Mouse (Mus musculus) forebrain, embryonic 15.5 days (tissue): ENCODE measurements around the gene Tmem198b. TPM values are rescaled to one million over a fixed set of nuclear protein-coding genes. Genes with fewer than 3 reads are reported as not detected.
"Not testable (repeated sequence)": the region's sequence is repeated elsewhere in the genome, so short reads cannot be mapped to it uniquely, and the experiment has no call there.

Experiments
- ATAC-seq: fragments of 200-750 bp; cut with Nextera tagmentation; replicated peaks from 2 replicates; pipeline ENCODE4 v1.8.0; 2017; ENCODE audit warnings: mild to moderate bottlenecking, moderate TSS enrichment, moderate library complexity
- H3K27ac ChIP-seq: fragments of 300-500 bp; sonication (generic); replicated peaks from 2 replicates; pipeline ENCODE4 v1.5.1; 2015; ENCODE audit warnings: mild to moderate bottlenecking, inconsistent platforms
- H3K27me3 ChIP-seq: fragments of 300-500 bp; sonication (generic); 2 replicates; pipeline ENCODE4 v1.6.1; 2015; ENCODE audit warnings: inconsistent platforms
- H3K36me3 ChIP-seq: fragments of 300-500 bp; sonication (generic); 2 replicates; pipeline ENCODE4 v1.6.1; 2015; ENCODE audit warnings: mild to moderate bottlenecking, inconsistent platforms
- H3K4me1 ChIP-seq: fragments of 300-500 bp; sonication (generic); 2 replicates; pipeline ENCODE4 v1.6.1; 2015; ENCODE audit warnings: inconsistent platforms
- H3K4me2 ChIP-seq: fragments of 300-500 bp; sonication (generic); replicated peaks from 2 replicates; pipeline ENCODE4 v1.6.1; 2015; ENCODE audit warnings: mild to moderate bottlenecking, inconsistent platforms
- H3K4me3 ChIP-seq: fragments of 300-500 bp; sonication (generic); 2 replicates; pipeline ENCODE4 v1.5.1; 2015; ENCODE audit warnings: mild to moderate bottlenecking, inconsistent platforms
- H3K9ac ChIP-seq: fragments of 300-500 bp; sonication (generic); replicated peaks from 2 replicates; pipeline ENCODE4 v1.6.1; 2015; ENCODE audit warnings: mild to moderate bottlenecking, inconsistent platforms
- H3K9me3 ChIP-seq: fragments of 300-500 bp; sonication (generic); 2 replicates; pipeline ENCODE4 v1.6.1; 2016; ENCODE audit warnings: inconsistent platforms
- WGBS: fragments of 180-500 bp; shearing (Covaris S2); methylation state at CpG from one replicate; pipeline ENCODE4 v1.1.7; 2015; ENCODE audit warnings: mixed read lengths; 5-methylcytosine and 5-hydroxymethylcytosine counted together
- polyA plus RNA-seq: library from polyadenylated mRNA; unstranded; fragments of >200 nt; fragmentation: Nextera tagmentation; extraction: Ambion mirVana; gene quantifications from 2 replicates; pipeline ENCODE4 v1.2.1, GENCODE M21; 2015

The Tmem198b gene
- 12.6 and 13.6 TPM in 2 replicates for polyA plus RNA-seq

GRCm38 (mm10) chr10:128804271-128805091 lies at the start of gene Tmem198b:
Gene Tmem198b, minus strand, starts transcription at chr10:128804370.
- H3K4me2 ChIP-seq, result peak within 1 kb of the TSS; percentile 75
- peak within 1 kb of the TSS; percentile 99 for H3K27ac ChIP-seq
- H3K9me3 ChIP-seq, result no peaks in the 10 kb centered on the region
- peak within 1 kb of the TSS; percentile 57 for H3K4me3 ChIP-seq
- under 1% methylated on average over 26 of the region's 28 CpGs for WGBS
- peaks cover 50% of the 10 kb centered on the region for H3K4me1 ChIP-seq
- H3K36me3 ChIP-seq, result peaks cover 7% of the 10 kb centered on the region; the same call in 1 of the 2 replicates
- ATAC-seq, result peak; percentile 73
- peak within 1 kb of the TSS; percentile 80 for H3K9ac ChIP-seq
- H3K27me3 ChIP-seq, result no peaks in the 10 kb centered on the region

- Histone ChIP-seq H3K9me3 (no peaks in the 10 kb centered on the region), H3K4me3 (no peak overlapping the region), H3K4me1 (no peaks in the 10 kb centered on the region), H3K27me3 (no peaks in the 10 kb centered on the region), H3K27ac (no peak overlapping the region), H3K9ac (no peak overlapping the region), H3K36me3 (peaks cover 48% of the 10 kb centered on the region), H3K4me2 (no peak overlapping the region)
- 76% methylated on average over 3 of the region's 3 CpGs for WGBS
- no peak for ATAC-seq
These were observed 46.2 kb upstream of the Tmem198b start for GRCm38 (mm10) chr10:128850339-128850738.

GRCm38 (mm10) chr10:128848426-128848825 lies 44.3 kb upstream of the Tmem198b start:
- H3K4me3 ChIP-seq, result no peak overlapping the region
- H3K27me3 ChIP-seq, result no peaks in the 10 kb centered on the region
- H3K9me3 ChIP-seq, result no peaks in the 10 kb centered on the region
- peaks cover 50% of the 10 kb centered on the region for H3K36me3 ChIP-seq
- 79% methylated on average over 2 of the region's 2 CpGs for WGBS
- no peaks in the 10 kb centered on the region for H3K4me1 ChIP-seq
- H3K9ac ChIP-seq, result no peak overlapping the region
- H3K4me2 ChIP-seq, result no peak overlapping the region
- no peak overlapping the region for H3K27ac ChIP-seq
- ATAC-seq, result no peak

GRCm38 (mm10) chr10:128846664-128847063 lies 42.5 kb upstream of the Tmem198b start:
- H3K9me3 ChIP-seq, result no peaks in the 10 kb centered on the region
- no peaks in the 10 kb centered on the region for H3K27me3 ChIP-seq
- no peak overlapping the region for H3K9ac ChIP-seq
- H3K4me1 ChIP-seq, result no peaks in the 10 kb centered on the region
- peaks cover 60% of the 10 kb centered on the region for H3K36me3 ChIP-seq
- H3K27ac ChIP-seq, result no peak overlapping the region
- no peak for ATAC-seq
- no peak overlapping the region for H3K4me2 ChIP-seq
- H3K4me3 ChIP-seq, result no peak overlapping the region
- WGBS, result 98% methylated on average over 4 of the region's 4 CpGs

- H3K4me1 ChIP-seq, result no peaks in the 10 kb centered on the region
- no peak for ATAC-seq
- H3K4me3 ChIP-seq, result no peak overlapping the region
- H3K27me3 ChIP-seq, result no peaks in the 10 kb centered on the region
- no peaks in the 10 kb centered on the region for H3K9me3 ChIP-seq
- H3K9ac ChIP-seq, result no peak overlapping the region
- 35% methylated on average over 2 of the region's 2 CpGs for WGBS
- H3K36me3 ChIP-seq, result peaks cover 65% of the 10 kb centered on the region
- no peak overlapping the region for H3K27ac ChIP-seq
- no peak overlapping the region for H3K4me2 ChIP-seq
These were observed 41.3 kb upstream of the Tmem198b start for GRCm38 (mm10) chr10:128845516-128845915.

- Histone ChIP-seq H3K27ac (no peak overlapping the region), H3K4me2 (no peak overlapping the region), H3K4me3 (no peak overlapping the region), H3K27me3 (no peaks in the 10 kb centered on the region), H3K9me3 (no peaks in the 10 kb centered on the region), H3K4me1 (no peaks in the 10 kb centered on the region), H3K9ac (no peak overlapping the region), H3K36me3 (peaks cover 63% of the 10 kb centered on the region)
- no peak for ATAC-seq
- 95% methylated on average over 5 of the region's 5 CpGs for WGBS
These were observed 39.1 kb upstream of the Tmem198b start for GRCm38 (mm10) chr10:128843260-128843659.

- H3K27ac ChIP-seq, result no peak overlapping the region
- peaks cover 68% of the 10 kb centered on the region for H3K36me3 ChIP-seq
- H3K9me3 ChIP-seq, result no peaks in the 10 kb centered on the region
- no peaks in the 10 kb centered on the region for H3K27me3 ChIP-seq
- H3K4me2 ChIP-seq, result no peak overlapping the region
- no peak for ATAC-seq
- no peaks in the 10 kb centered on the region for H3K4me1 ChIP-seq
- no peak overlapping the region for H3K4me3 ChIP-seq
- H3K9ac ChIP-seq, result no peak overlapping the region
These were observed 36.4 kb upstream of the Tmem198b start for GRCm38 (mm10) chr10:128840612-128841011.

- Histone ChIP-seq H3K4me3 (no peak overlapping the region), H3K36me3 (peaks cover 63% of the 10 kb centered on the region), H3K4me1 (no peaks in the 10 kb centered on the region), H3K9ac (no peak overlapping the region), H3K27ac (no peak overlapping the region), H3K27me3 (no peaks in the 10 kb centered on the region), H3K4me2 (no peak overlapping the region), H3K9me3 (no peaks in the 10 kb centered on the region)
- ATAC-seq, result no peak
These were observed 35.3 kb upstream of the Tmem198b start for GRCm38 (mm10) chr10:128839434-128839833.

GRCm38 (mm10) chr10:128837400-128837799 lies 33.2 kb upstream of the Tmem198b start:
- Histone ChIP-seq H3K4me3 (no peak overlapping the region), H3K9ac (no peak overlapping the region), H3K27ac (no peak overlapping the region), H3K9me3 (no peaks in the 10 kb centered on the region), H3K36me3 (peaks cover 62% of the 10 kb centered on the region), H3K4me2 (no peak overlapping the region), H3K27me3 (no peaks in the 10 kb centered on the region), H3K4me1 (no peaks in the 10 kb centered on the region)
- no peak for ATAC-seq

GRCm38 (mm10) chr10:128823821-128824220 lies 19.7 kb upstream of the Tmem198b start:
- Histone ChIP-seq H3K27me3 (no peaks in the 10 kb centered on the region), H3K9ac (no peak overlapping the region), H3K4me1 (peaks cover 27% of the 10 kb centered on the region), H3K36me3 (peaks cover 30% of the 10 kb centered on the region), H3K4me2 (no peak overlapping the region), H3K4me3 (no peak overlapping the region), H3K9me3 (no peaks in the 10 kb centered on the region), H3K27ac (no peak overlapping the region)
- 97% methylated on average over 9 of the region's 9 CpGs for WGBS
- ATAC-seq, result no peak

GRCm38 (mm10) chr10:128823087-128823486 lies 18.9 kb upstream of the Tmem198b start:
- H3K4me1 ChIP-seq, result peaks cover 27% of the 10 kb centered on the region
- H3K9ac ChIP-seq, ATAC-seq, H3K27ac ChIP-seq, H3K27me3 ChIP-seq, H3K9me3 ChIP-seq: not testable (repeated sequence)
- peak overlapping the region; percentile 58 for H3K4me2 ChIP-seq
- peak overlapping the region; percentile 74; the same call in 1 of the 2 replicates for H3K4me3 ChIP-seq
- 77% methylated on average over 4 of the region's 4 CpGs for WGBS
- H3K36me3 ChIP-seq, result peaks cover 36% of the 10 kb centered on the region

GRCm38 (mm10) chr10:128822135-128822534 lies 18.0 kb upstream of the Tmem198b start:
- H3K9ac ChIP-seq, result peak overlapping the region; percentile 74
- 3% methylated on average over 13 of the region's 13 CpGs for WGBS
- ATAC-seq, result peak; percentile 4
- H3K27ac ChIP-seq, result peak overlapping the region; percentile 58; the same call in 1 of the 2 replicates
- no peaks in the 10 kb centered on the region for H3K27me3 ChIP-seq
- H3K9me3 ChIP-seq, result no peaks in the 10 kb centered on the region
- peaks cover 42% of the 10 kb centered on the region for H3K36me3 ChIP-seq
- peak overlapping the region; percentile 58 for H3K4me2 ChIP-seq
- peak overlapping the region; percentile 74 for H3K4me3 ChIP-seq
- peaks cover 27% of the 10 kb centered on the region for H3K4me1 ChIP-seq
